Mouse (Mus musculus) ES-Bruce4 (cell line): Measurements from ENCODE around the gene Zfp385b.

ENCODE experiments used
- CTCF ChIP-seq: IDR thresholded peaks from one replicate; pipeline ENCODE4 v1.8.1; 2011; ENCODE audit warnings: low read depth, low read length
- EP300 ChIP-seq: IDR thresholded peaks from 2 replicates; pipeline ENCODE4 v1.6.1; 2011; ENCODE audit warnings: low read depth, low read length; ENCODE audit not compliant: insufficient read depth
- POLR2A ChIP-seq: IDR thresholded peaks from one replicate; pipeline ENCODE4 v1.8.1; 2011; ENCODE audit warnings: low read length; ENCODE audit not compliant: insufficient read depth

DNA sequence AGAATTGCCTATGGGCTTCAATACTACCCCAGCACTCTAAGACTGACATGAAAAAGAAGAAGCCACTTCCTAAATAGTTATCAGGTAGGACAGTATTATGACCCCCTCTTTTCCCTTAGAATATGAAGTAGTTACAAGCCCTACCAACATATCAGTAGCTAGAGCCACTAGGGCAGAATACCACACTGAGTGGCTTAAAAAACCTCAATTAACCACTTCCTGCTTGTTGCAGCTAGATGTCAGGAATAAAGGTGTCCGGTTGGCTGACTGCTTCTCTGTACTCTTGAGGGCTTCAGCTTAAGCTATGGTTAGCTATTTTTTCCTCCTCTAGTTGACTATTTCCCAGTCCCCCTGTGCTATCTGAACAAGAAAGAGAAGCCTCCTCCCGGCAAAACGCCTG lies 103.1 kb downstream of the Zfp385b start:
- TF ChIP-seq CTCF, result no peak
- no peak for TF ChIP-seq POLR2A
- TF ChIP-seq EP300, result no peak
